Mouse (Mus musculus): Measurements from ENCODE around the gene 2310079G19Rik.

- TF ChIP-seq CTCF (IDR thresholded peaks at IDR 0.05; ENCODE audit: extremely low read depth, insufficient read depth, insufficient read length, insufficient replicate concordance): no peak
- TF ChIP-seq POLR2A (IDR thresholded peaks at IDR 0.05; ENCODE audit: low read depth, low read length): no peak
Observed at GRCm38 (mm10) chr16:88611922-88612321, 15.5 kb downstream of the 2310079G19Rik start, which contains the start of gene Krtap24-1.
